Mouse (Mus musculus): Measurements from ENCODE around the gene Stra6. TPM values are rescaled to one million over a fixed set of nuclear protein-coding genes. Genes with fewer than 3 reads are reported as not detected.

Stra6 gene
- polyA plus RNA-seq, 1 experiment from 2014 or later = 46.6 TPM

DNA sequence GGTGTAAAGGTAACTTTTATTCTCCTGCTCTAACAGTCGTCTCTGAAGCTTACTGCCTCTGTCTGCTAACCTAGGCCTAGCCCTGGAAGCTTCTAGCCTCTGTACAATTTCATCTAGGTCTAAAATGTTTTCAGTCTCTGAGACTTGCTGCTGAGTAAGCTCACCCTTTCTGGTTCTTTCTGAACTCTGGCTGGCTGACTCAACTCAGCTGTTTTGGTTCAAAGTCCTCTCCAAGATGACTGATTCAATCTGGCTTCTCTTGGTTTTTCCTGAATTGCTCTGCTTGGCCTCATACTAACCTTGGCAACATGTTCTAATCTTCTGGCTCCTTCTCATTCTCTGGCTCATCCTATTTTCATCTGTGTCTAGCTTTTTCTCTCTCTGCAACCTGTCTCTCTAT is 102.2 kb downstream of the Stra6 start:
- Histone ChIP-seq H3K27me3 (replicated peaks) (0 out of 2 replicates have a peak, but pooled peaks cover 4% of the 10 kb centered on the region), H3K4me1 (peaks cover 6% of the 10 kb centered on the region)
- 83% methylated on average over 1 of the region's 1 CpGs for WGBS

DNA sequence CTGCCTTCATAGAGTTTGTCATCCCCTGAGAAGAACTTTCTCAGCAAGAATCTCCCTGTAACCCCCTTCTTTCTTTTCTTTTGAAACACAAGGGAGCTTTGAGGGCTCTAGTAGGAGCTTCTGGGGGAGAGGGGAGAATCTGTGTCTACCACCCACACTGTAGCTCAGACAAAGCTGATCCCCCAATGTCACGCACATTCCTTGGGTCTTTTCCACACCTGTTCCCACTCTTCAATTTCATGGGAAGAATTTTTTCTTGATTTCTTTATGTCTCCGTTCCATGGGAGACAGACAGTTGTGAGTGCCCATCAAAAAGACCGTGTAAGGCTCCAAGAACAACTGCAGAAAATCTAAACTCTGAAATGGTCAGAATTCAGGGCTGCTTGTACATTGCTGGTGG is 105.3 kb downstream of the Stra6 start:
- 74% methylated on average over 3 of the region's 3 CpGs for WGBS
- no peaks in the 10 kb centered on the region for H3K27me3 ChIP-seq (replicated peaks)
- H3K4me1 ChIP-seq = peaks cover 6% of the 10 kb centered on the region
- H3K27ac ChIP-seq = no peak overlapping the region
- no peak overlapping the region for H3K4me2 ChIP-seq (replicated peaks)
- no peak overlapping the region for H3K9ac ChIP-seq
- no peak for ATAC-seq (ENCODE audit: low FRiP score, low read depth)
- no peak overlapping the region for H3K4me3 ChIP-seq
- no peaks in the 10 kb centered on the region for H3K36me3 ChIP-seq
- H3K9me3 ChIP-seq = no peaks in the 10 kb centered on the region

More for the DNA sequence above, 102.2 kb downstream of the Stra6 start:
- no peaks in the 10 kb centered on the region for H3K9me3 ChIP-seq
- no peak overlapping the region for H3K4me3 ChIP-seq
- no peak overlapping the region for H3K9ac ChIP-seq
- ATAC-seq (ENCODE audit: low FRiP score, low read depth) = no peak
- no peak overlapping the region for H3K27ac ChIP-seq
- no peak overlapping the region for H3K4me2 ChIP-seq (replicated peaks)
- H3K36me3 ChIP-seq = no peaks in the 10 kb centered on the region

DNA sequence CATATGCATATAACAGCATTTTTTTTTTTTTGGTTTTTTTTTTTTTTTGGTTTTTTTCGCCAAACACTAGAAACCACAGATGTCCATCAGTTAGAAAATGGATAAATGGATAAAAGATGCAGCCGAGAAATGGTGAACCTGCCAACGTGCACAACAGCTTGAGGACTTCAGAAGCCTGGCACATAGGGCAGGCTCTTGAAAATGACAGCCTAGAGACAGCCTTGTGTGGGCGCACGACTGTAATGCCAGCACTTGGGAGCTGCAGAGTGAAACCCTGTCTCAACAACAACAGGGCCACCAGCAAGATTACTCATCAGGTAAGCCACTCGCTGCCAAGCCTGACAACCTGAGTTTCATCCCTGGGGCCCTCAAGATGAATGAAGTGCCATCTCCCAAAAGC is 105.8 kb downstream of the Stra6 start:
- H3K27me3 ChIP-seq (replicated peaks) = no peaks in the 10 kb centered on the region
- H3K9me3 ChIP-seq = no peaks in the 10 kb centered on the region
- H3K36me3 ChIP-seq = no peaks in the 10 kb centered on the region
- no peak overlapping the region for H3K9ac ChIP-seq
- WGBS = 87% methylated on average over 6 of the region's 6 CpGs
- H3K27ac ChIP-seq = no peak overlapping the region
- H3K4me2 ChIP-seq (replicated peaks) = no peak overlapping the region
- peaks cover 6% of the 10 kb centered on the region for H3K4me1 ChIP-seq
- no peak for ATAC-seq (ENCODE audit: low FRiP score, low read depth)
- H3K4me3 ChIP-seq = no peak overlapping the region

DNA sequence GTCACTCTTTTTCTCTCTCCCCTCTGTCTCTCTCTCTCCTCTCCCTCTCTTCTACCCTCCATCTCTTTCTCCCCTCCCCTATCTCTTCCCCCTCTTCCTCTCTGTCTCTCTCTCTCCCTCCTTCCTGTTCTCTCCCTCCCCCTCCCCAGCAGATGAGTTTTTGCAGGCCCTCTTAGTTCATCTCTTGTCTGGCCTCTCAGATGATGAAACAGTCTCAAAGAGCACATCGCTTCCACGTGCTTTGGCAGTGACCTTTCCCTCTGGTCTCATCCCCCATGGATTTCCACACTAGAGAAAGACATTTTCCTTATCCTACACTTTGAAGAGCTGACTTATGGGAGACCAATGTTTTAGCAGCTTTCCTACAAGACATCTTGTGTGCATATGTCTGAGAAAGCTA is 109.3 kb downstream of the Stra6 start:
- Histone ChIP-seq H3K4me3 (no peak overlapping the region), H3K27ac (no peak overlapping the region), H3K27me3 (replicated peaks) (no peaks in the 10 kb centered on the region), H3K4me1 (peaks cover 14% of the 10 kb centered on the region), H3K9me3 (no peaks in the 10 kb centered on the region), H3K36me3 (no peaks in the 10 kb centered on the region), H3K4me2 (replicated peaks) (no peak overlapping the region), H3K9ac (no peak overlapping the region)
- ATAC-seq (ENCODE audit: low FRiP score, low read depth) = no peak
- WGBS = 77% methylated on average over 2 of the region's 2 CpGs

DNA sequence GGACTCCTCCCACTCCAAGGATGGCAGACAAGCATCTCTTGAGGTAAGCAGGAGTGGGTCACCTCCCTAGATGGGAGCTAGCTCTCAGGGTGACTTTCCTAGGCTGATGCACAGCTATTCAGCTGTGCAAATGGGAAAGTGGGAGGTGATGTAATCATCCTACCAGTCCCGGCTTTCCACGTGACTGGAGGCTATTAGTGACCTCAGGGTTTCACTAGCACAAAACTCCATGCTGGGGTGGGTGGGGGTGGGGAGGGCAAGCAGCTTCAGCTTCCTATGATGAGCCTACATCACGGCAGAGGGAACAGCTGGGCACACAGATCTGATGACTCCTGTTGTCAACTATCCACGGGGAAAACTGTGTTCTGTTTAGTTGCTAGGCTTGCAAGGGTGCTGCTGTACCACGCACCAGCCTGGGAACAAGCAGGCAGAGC is 111.2 kb downstream of the Stra6 start:
- no peaks in the 10 kb centered on the region for H3K27me3 ChIP-seq (replicated peaks)
- H3K9ac ChIP-seq = no peak overlapping the region
- 24% methylated on average over 5 of the region's 5 CpGs for WGBS
- 0 out of 2 replicates have a peak, but pooled peaks cover 8% of the 10 kb centered on the region for H3K4me1 ChIP-seq
- H3K36me3 ChIP-seq = no peaks in the 10 kb centered on the region
- no peak for ATAC-seq (ENCODE audit: low FRiP score, low read depth)
- H3K9me3 ChIP-seq = no peaks in the 10 kb centered on the region
- H3K27ac ChIP-seq = no peak overlapping the region
- no peak overlapping the region for H3K4me3 ChIP-seq
- no peak overlapping the region for H3K4me2 ChIP-seq (replicated peaks)

DNA sequence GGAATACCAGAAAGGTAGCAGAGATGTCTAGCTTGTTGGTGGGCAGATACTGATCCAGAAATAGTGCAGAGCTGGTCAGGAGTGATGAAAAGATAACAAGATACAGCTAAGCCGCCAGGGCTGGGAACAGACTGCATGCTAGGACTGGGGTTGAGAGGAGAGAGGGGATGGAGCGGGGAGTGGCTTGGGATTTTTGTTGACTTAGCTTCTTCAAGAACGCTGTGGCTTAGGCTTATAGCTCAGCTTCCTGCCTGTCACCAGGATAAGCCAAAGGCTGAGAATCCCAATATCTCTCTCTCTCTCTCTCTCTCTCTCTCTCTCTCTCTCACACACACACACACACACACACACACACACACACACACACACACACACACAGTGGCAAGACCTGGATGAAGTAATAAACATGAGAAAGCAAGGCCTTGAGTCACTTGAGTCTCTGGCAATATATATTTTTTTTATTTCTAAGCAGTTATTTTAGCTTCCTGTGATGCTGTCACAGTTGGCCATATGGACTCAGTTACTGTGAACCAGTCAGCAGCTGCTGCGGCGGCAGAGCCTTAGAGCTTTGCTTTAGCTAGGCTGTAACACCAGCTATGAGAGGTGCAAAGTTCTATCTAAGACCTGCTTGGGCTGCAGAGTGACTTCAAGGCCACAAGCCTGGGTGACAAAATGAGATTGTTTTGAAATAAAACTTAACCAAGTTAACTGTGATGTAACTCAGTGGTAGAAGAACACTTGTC is 112.3 kb downstream of the Stra6 start:
- Histone ChIP-seq H3K9me3 (no peaks in the 10 kb centered on the region), H3K4me3 (no peak overlapping the region), H3K36me3 (no peaks in the 10 kb centered on the region), H3K4me1 (0 out of 2 replicates have a peak, but pooled peaks cover 8% of the 10 kb centered on the region), H3K9ac (no peak overlapping the region), H3K4me2 (replicated peaks) (no peak overlapping the region), H3K27me3 (replicated peaks) (no peaks in the 10 kb centered on the region), H3K27ac (no peak overlapping the region)
- ATAC-seq (ENCODE audit: low FRiP score, low read depth) = no peak
- WGBS = 63% methylated on average over 5 of the region's 5 CpGs

DNA sequence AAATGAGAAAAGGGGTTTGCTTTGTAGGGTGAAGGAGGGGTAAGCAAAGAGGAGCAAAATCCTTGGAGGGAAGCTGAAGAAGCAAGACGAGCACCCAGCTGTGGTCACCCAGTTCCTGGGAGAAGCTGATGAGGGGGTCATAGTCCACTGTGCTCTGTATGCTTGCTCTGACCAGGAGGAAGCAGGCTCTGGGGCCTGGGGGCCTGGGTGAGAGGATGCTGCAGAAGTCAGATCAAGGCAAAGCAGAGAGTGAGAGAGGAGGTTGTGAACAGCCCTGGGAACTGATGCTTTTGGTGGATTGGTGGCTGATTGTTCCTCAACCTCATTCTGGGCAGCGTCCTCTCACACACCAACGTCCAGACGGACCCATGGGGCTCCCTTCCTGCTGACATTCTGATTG is 113.6 kb downstream of the Stra6 start:
- no peak for ATAC-seq (ENCODE audit: low FRiP score, low read depth)
- Histone ChIP-seq H3K4me2 (replicated peaks) (no peak overlapping the region), H3K9ac (no peak overlapping the region), H3K9me3 (no peaks in the 10 kb centered on the region), H3K4me3 (no peak overlapping the region), H3K27me3 (replicated peaks) (no peaks in the 10 kb centered on the region), H3K4me1 (0 out of 2 replicates have a peak, but pooled peaks cover 8% of the 10 kb centered on the region), H3K27ac (no peak overlapping the region), H3K36me3 (no peaks in the 10 kb centered on the region)
- 45% methylated on average over 4 of the region's 4 CpGs for WGBS

DNA sequence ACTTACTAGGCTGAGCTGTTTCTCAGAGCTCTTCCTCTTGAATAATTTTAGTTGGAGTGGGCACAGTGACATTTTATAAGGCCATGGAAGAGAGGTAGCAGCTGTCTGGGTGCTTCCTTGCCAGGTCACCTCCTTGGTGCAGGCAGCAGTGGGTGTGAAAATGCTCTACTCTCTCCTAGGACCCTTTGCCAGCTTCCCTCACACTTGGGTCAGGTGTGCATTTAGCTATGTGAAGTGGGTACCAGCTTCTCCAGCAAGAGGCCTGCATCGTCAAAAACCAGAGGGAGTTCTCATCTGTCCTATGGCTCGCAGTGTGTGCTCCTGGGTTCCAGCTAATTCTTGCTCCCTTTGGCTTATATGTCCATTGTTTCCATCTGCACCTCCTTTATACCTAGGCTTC is 115.8 kb downstream of the Stra6 start:
- no peaks in the 10 kb centered on the region for H3K27me3 ChIP-seq (replicated peaks)
- no peak overlapping the region for H3K9ac ChIP-seq
- H3K4me2 ChIP-seq (replicated peaks) = no peak overlapping the region
- 82% methylated on average over 2 of the region's 2 CpGs for WGBS
- H3K36me3 ChIP-seq = no peaks in the 10 kb centered on the region
- no peak overlapping the region for H3K4me3 ChIP-seq
- no peaks in the 10 kb centered on the region for H3K9me3 ChIP-seq
- no peak overlapping the region for H3K27ac ChIP-seq
- 0 out of 2 replicates have a peak, but pooled peaks cover 8% of the 10 kb centered on the region for H3K4me1 ChIP-seq
- ATAC-seq (ENCODE audit: low FRiP score, low read depth) = no peak

DNA sequence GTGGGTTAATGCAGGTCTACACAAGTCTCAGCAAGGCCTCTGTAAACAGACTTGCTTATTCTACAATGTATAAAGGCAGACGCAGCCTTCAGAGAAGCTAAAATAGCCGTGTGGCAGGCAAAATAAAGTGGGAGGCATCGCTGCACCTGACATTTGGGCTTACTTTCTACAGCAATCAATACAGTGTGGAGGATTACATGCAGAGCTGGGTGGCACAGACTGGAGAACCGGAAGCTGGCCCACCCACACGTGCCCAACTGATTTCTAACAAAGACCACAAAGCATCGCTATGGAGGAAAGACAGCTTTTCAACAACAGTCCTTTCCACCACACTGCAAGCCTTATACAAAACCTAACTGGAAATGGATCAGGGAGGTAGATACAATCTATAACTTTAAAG is 120.9 kb downstream of the Stra6 start:
- no peaks in the 10 kb centered on the region for H3K27me3 ChIP-seq (replicated peaks)
- no peak for ATAC-seq (ENCODE audit: low FRiP score, low read depth)
- no peak overlapping the region for H3K27ac ChIP-seq
- no peak overlapping the region for H3K9ac ChIP-seq
- no peaks in the 10 kb centered on the region for H3K36me3 ChIP-seq
- H3K4me2 ChIP-seq (replicated peaks) = no peak overlapping the region
- H3K9me3 ChIP-seq = no peaks in the 10 kb centered on the region
- H3K4me3 ChIP-seq = no peak overlapping the region
- H3K4me1 ChIP-seq = no peaks in the 10 kb centered on the region
- WGBS = 78% methylated on average over 6 of the region's 6 CpGs

DNA sequence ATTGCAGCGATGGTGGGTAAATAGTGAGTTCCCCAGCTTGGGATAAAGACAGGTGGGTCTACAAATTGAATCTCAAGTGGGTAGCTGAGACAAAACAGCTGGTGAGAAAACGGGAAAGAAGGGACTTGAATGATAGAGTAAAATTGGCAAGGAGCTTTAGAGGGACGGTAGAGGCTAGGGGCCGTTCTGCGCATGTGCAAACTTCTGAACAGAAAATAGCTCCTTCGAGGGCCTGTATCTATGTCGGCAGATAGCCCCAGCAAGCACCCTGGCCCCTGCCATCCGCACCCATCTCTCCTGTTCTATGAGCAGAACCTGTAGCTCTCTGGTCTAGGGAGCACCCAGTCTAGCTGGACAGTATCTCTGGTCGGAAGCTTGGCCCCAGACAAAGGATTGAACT is 130.6 kb downstream of the Stra6 start:
- no peaks in the 10 kb centered on the region for H3K9me3 ChIP-seq
- 75% methylated on average over 9 of the region's 9 CpGs for WGBS
- no peak overlapping the region for H3K27ac ChIP-seq
- H3K4me2 ChIP-seq (replicated peaks) = no peak overlapping the region
- H3K9ac ChIP-seq = no peak overlapping the region
- ATAC-seq (ENCODE audit: low FRiP score, low read depth) = no peak
- no peak overlapping the region for H3K4me3 ChIP-seq
- H3K27me3 ChIP-seq (replicated peaks) = peaks cover 53% of the 10 kb centered on the region
- H3K4me1 ChIP-seq = peaks cover 28% of the 10 kb centered on the region
- no peaks in the 10 kb centered on the region for H3K36me3 ChIP-seq

DNA sequence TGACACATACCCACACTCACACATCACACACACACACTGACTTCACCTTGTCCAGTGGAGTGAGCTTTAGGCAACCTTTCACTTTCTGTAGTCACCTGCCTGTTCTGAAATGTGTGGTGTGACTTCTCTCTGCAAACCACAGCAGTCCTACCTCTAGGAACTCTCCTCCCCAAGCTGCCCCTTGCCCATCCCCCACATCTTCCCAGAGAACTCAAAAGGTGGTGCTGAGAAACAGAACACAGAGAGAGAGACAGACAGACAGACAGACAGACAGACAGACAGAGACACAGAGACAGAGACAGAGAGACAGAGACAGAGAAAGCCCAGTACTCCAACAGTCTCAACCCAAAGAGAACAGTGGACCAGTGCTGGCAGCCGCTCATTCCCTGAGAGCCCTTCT is 132.1 kb downstream of the Stra6 start:
- Histone ChIP-seq H3K4me3 (no peak overlapping the region), H3K9me3 (no peaks in the 10 kb centered on the region), H3K4me1 (peaks cover 33% of the 10 kb centered on the region), H3K27me3 (replicated peaks) (peaks cover 67% of the 10 kb centered on the region), H3K4me2 (replicated peaks) (peak overlapping the region; percentile 57), H3K9ac (0 out of 2 replicates have a peak overlapping the region, but pooled peaks have one; percentile 53), H3K27ac (no peak overlapping the region), H3K36me3 (no peaks in the 10 kb centered on the region)
- no peak for ATAC-seq (ENCODE audit: low FRiP score, low read depth)
- whole genome bisulfite sequencing = 6% methylated on average over 1 of the region's 1 CpGs

DNA sequence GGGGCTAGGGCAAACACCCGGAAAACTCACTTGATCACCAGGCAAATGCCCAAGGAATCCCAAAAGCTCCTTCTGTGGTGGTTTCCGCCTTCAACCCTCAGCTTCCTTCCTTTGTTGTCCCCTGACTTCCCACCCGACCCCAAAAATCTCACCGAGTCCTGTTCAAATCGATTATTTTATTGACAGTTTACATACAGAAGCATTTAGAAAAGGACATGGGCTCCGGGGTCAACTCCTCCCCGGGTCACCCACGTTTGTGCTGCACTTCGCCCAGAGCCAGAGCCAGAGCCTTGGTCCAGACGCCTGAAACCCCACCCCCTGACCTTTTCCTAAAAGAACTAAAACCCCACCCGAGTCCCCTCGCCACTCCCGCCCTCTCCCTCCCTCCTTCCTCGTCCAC is 132.6 kb downstream of the Stra6 start:
- H3K27me3 ChIP-seq (replicated peaks) = peaks cover 72% of the 10 kb centered on the region
- H3K4me3 ChIP-seq = peak overlapping the region; percentile 16
- no peaks in the 10 kb centered on the region for H3K36me3 ChIP-seq
- peak overlapping the region; percentile 57 for H3K4me2 ChIP-seq (replicated peaks)
- H3K27ac ChIP-seq = no peak overlapping the region
- H3K9me3 ChIP-seq = no peaks in the 10 kb centered on the region
- H3K9ac ChIP-seq = peak overlapping the region; percentile 53; the same call in 1 of the 2 replicates
- no peak for ATAC-seq (ENCODE audit: low FRiP score, low read depth)
- H3K4me1 ChIP-seq = peaks cover 33% of the 10 kb centered on the region
- 2% methylated on average over 14 of the region's 14 CpGs for WGBS
